Mouse (Mus musculus) midbrain, embryonic 10.5 days (tissue): ENCODE measurements around the gene Sds. TPM values are rescaled to one million over a fixed set of nuclear protein-coding genes. Genes with fewer than 3 reads are reported as not detected.

ENCODE experiments used
- DNase-seq: peaks from one replicate; pipeline ENCODE4 v3.0.0-alpha.2; 2017; ENCODE audit warnings: low spot score
- H3K27ac ChIP-seq: fragments of 300-500 bp; sonication (generic); replicated peaks from 2 replicates; pipeline ENCODE4 v1.5.1; 2016; ENCODE audit warnings: mild to moderate bottlenecking
- H3K27me3 ChIP-seq: fragments of 300-500 bp; sonication (generic); 2 replicates; pipeline ENCODE4 v1.6.1; 2016; ENCODE audit warnings: low read depth, mild to moderate bottlenecking; ENCODE audit not compliant: poor library complexity, severe bottlenecking
- H3K36me3 ChIP-seq: fragments of 300-500 bp; sonication (generic); 2 replicates; pipeline ENCODE4 v1.6.1; 2016; ENCODE audit warnings: mild to moderate bottlenecking, moderate library complexity
- H3K4me1 ChIP-seq: fragments of 300-500 bp; sonication (generic); 2 replicates; pipeline ENCODE4 v1.6.1; 2016
- H3K4me3 ChIP-seq: fragments of 300-500 bp; sonication (generic); 2 replicates; pipeline ENCODE4 v1.5.1; 2016; ENCODE audit warnings: mild to moderate bottlenecking, moderate library complexity
- H3K9me3 ChIP-seq: fragments of 300-500 bp; sonication (generic); replicated peaks from 2 replicates; pipeline ENCODE4 v1.6.1; 2016; ENCODE audit warnings: mild to moderate bottlenecking
- WGBS: fragments of 180-500 bp; shearing (Covaris S2); methylation state at CpG from one replicate; pipeline ENCODE4 v1.1.7; 2016; 5-methylcytosine and 5-hydroxymethylcytosine counted together
- polyA plus RNA-seq: library from polyadenylated mRNA; unstranded; fragments of >200 nt; fragmentation: Nextera tagmentation; extraction: Ambion mirVana; gene quantifications from 2 replicates; pipeline ENCODE4 v1.2.1, GENCODE M21; 2016

The Sds gene
- polyA plus RNA-seq, 1 experiment from 2014 or later: not detected

DNA sequence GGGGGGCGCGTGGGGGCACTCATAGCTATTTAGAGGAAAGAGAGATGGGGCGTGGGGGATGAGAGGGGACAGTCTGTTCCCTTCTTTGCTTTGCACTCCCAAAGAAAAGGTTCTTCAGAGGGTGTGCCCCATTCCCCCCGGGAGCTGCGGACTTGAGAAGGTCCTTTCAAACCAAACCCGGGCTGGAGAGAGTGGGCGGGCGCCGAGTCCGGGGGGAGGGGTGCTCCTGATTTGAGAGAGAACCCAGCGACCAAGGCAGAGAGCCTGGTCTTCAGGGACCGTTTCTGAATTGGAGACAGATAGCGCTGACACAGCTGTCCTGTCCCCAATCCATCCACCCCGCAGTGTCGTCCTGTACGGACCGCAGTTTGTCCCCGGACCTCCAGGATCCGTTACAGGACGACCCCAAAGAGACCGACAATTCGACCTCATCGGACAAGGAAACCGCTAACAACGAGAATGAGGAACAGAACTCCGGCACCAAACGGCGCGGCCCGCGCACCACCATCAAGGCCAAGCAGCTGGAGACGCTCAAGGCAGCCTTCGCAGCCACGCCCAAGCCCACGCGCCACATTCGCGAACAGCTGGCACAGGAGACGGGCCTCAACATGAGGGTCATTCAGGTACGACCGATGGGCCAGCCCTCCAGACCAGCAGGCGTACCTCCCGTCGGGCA is 41.2 kb upstream of the Sds start:
- H3K27me3 ChIP-seq: peaks cover 100% of the 10 kb centered on the region
- DNase-seq: peak; percentile 58
- WGBS: 0% methylated on average over 44 of the region's 44 CpGs
- H3K36me3 ChIP-seq: peaks cover 3% of the 10 kb centered on the region; the same call in 1 of the 2 replicates
- H3K9me3 ChIP-seq: no peaks in the 10 kb centered on the region
- peak overlapping the region; percentile 91 for H3K27ac ChIP-seq
- peak overlapping the region; percentile 59 for H3K4me3 ChIP-seq
- peaks cover 95% of the 10 kb centered on the region for H3K4me1 ChIP-seq

DNA sequence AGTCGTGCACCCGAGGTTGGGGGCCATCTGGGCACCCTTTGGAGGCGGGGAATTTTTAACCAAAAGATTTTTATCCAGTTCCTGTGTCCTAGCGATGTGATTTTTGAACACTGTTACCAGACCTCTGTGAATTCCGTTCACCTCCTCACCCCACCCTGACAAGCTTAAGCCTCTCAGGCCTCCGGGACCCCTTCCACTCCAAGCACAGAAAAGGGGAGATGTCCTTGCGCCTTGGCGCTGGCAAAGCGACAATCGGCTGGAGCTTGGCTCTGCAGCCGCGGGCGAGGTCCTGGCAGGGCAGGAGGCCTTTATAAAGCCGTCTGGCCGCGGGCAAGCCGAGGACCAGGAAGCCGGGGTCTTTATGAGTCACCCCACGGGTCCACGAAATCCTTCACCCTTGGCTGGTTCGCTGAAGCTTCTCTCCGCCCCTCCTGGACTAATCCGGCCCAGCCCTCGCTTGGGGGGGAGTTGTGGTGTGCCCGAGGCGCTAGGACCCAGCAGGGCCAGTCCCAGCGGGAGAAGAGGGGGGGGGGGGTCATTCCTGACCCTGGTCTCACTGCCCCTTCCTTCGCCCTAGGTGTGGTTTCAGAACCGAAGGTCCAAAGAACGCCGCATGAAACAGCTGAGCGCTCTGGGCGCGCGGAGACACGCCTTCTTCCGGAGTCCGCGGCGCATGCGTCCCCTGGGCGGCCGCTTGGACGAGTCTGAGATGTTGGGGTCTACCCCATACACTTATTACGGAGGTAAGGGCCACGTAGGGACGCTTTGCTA is 40.4 kb upstream of the Sds start:
- peak; percentile 84 for DNase-seq
- peak overlapping the region; percentile 59 for H3K4me3 ChIP-seq
- H3K27me3 ChIP-seq: peaks cover 100% of the 10 kb centered on the region
- peaks cover 95% of the 10 kb centered on the region for H3K4me1 ChIP-seq
- under 1% methylated on average over 47 of the region's 47 CpGs for WGBS
- H3K9me3 ChIP-seq: no peaks in the 10 kb centered on the region
- peaks cover 3% of the 10 kb centered on the region; the same call in 1 of the 2 replicates for H3K36me3 ChIP-seq
- H3K27ac ChIP-seq: peak overlapping the region; percentile 91

DNA sequence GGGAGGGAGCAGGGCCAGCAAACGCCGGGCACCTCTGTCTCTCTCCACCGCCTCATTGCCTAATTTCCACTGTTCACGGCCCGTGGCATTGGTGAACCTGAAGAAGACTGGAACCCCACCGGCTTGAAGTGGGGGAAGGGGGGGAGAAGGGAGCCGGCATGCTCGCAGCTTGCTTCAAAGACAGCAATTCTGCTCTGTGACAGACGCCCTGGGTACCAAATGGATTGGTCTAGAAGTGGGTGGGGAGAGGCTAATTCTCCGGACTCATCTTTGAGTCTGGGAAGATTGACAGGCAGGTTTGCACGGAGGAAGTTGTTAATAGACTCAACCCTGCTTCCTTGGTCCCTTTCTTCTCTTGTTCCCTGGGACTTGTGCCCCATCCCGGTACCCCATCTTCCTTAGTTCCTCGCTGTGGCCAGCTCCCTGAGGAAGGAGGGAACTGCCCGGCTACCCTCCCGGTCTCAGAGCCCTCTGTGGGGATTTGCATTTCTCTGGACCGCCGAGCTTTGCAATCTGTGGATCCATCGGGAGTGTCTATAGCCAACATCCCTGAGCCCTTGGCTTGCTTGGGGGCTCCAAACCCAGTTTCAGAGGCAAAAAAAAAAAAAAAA is 39.3 kb upstream of the Sds start:
- Histone ChIP-seq H3K4me3 (peak overlapping the region; percentile 59), H3K9me3 (no peaks in the 10 kb centered on the region), H3K27ac (peak overlapping the region; percentile 91), H3K36me3 (peaks cover 3% of the 10 kb centered on the region; the same call in 1 of the 2 replicates), H3K4me1 (peaks cover 84% of the 10 kb centered on the region), H3K27me3 (peaks cover 98% of the 10 kb centered on the region)
- WGBS: under 1% methylated on average over 18 of the region's 18 CpGs
- peak; percentile 56 for DNase-seq

- peak; percentile 50 for DNase-seq
These were observed 38.8 kb upstream of the Sds start for GRCm38 (mm10) chr5:120437539-120437938.

DNA sequence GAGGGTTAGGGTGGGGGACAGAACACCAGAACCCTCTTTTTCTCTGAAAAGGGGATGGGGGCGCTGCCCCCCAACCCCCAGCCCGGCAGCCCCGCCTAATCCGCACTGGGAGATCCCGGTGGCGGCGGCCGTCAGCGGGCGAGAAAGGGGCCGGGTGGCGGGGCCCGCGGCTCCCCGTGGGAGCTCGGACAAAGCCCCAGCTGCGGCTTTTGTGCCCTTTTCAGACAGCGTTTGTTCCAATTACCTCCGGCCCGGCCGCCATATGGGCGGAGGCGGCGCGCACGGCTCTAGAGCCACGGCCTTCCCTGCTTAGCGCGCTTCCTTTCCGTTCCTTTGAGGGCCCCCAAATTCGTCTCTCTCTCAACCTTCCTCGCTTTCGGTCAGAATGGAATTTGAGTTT is 38.3 kb upstream of the Sds start:
- DNase-seq: peak; percentile 74
- H3K9me3 ChIP-seq: no peaks in the 10 kb centered on the region
- WGBS: under 1% methylated on average over 33 of the region's 33 CpGs
- H3K27me3 ChIP-seq: peaks cover 98% of the 10 kb centered on the region
- peaks cover 3% of the 10 kb centered on the region; the same call in 1 of the 2 replicates for H3K36me3 ChIP-seq
- peaks cover 75% of the 10 kb centered on the region for H3K4me1 ChIP-seq
- peak overlapping the region; percentile 91 for H3K27ac ChIP-seq
- peak overlapping the region; percentile 59 for H3K4me3 ChIP-seq

More at GRCm38 (mm10) chr5:120437539-120437938, 38.8 kb upstream of the Sds start:
- Histone ChIP-seq H3K27ac (peak overlapping the region; percentile 91), H3K4me1 (peaks cover 78% of the 10 kb centered on the region), H3K9me3 (no peaks in the 10 kb centered on the region), H3K36me3 (peaks cover 3% of the 10 kb centered on the region; the same call in 1 of the 2 replicates), H3K4me3 (peak overlapping the region; percentile 59), H3K27me3 (peaks cover 98% of the 10 kb centered on the region)
- under 1% methylated on average over 17 of the region's 17 CpGs for WGBS

- 3% methylated on average over 13 of the region's 13 CpGs for WGBS
- no peaks in the 10 kb centered on the region for H3K9me3 ChIP-seq
- H3K27me3 ChIP-seq: peaks cover 98% of the 10 kb centered on the region
- H3K4me1 ChIP-seq: peaks cover 70% of the 10 kb centered on the region
- H3K36me3 ChIP-seq: peaks cover 3% of the 10 kb centered on the region; the same call in 1 of the 2 replicates
- peak; percentile 47 for DNase-seq
- H3K4me3 ChIP-seq: peak overlapping the region; percentile 59
- peak overlapping the region; percentile 91 for H3K27ac ChIP-seq
These were observed 37.9 kb upstream of the Sds start for GRCm38 (mm10) chr5:120438469-120438868.

DNA sequence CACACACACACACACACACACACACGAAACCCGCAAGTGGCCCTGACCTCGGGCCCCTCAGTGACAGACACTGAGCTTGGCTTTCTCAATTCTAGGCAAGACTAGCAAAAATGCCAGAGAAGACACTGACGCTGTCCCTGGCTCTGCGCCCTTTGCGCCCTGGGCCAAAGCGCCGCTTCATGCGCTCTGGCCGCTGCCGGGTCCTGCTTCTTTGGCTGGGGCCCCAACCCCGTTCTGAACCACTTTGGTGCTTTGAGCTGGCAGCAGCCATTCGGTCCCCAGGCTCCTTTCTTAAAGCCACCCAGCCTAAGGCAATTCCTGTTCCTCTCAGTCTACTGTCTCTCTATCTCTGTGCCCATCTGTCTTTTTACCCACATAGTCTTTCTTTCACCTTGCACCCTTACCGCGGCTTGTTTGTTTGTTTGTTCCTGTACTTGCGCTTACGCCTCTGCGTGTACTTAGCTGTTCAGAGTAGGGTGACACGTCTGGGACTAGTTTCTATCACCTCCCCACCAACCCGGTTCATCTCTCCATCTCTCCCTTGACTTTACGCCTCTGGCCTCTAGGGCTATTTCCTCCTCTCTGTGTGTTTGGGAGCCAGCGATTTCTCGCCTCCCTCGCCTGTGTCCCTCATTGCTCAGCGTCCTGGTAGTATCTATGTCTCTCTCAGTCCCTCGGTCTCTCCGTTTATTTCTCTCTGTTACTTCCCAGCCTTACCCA is 37.2 kb upstream of the Sds start:
- WGBS: 7% methylated on average over 27 of the region's 27 CpGs
- Histone ChIP-seq H3K27me3 (peaks cover 98% of the 10 kb centered on the region), H3K9me3 (no peaks in the 10 kb centered on the region), H3K27ac (peak overlapping the region; percentile 91), H3K4me3 (peak overlapping the region; percentile 59), H3K4me1 (peaks cover 63% of the 10 kb centered on the region), H3K36me3 (peaks cover 3% of the 10 kb centered on the region; the same call in 1 of the 2 replicates)
- DNase-seq: peak; percentile 54

GRCm38 (mm10) chr5:120439887-120440670 is 36.2 kb upstream of the Sds start:
- H3K9me3 ChIP-seq: no peaks in the 10 kb centered on the region
- H3K4me1 ChIP-seq: peaks cover 54% of the 10 kb centered on the region
- H3K4me3 ChIP-seq: peak overlapping the region; percentile 59
- H3K36me3 ChIP-seq: peaks cover 3% of the 10 kb centered on the region; the same call in 1 of the 2 replicates
- peak overlapping the region; percentile 91 for H3K27ac ChIP-seq
- DNase-seq: no peak
- WGBS: 8% methylated on average over 61 of the region's 61 CpGs
- peaks cover 98% of the 10 kb centered on the region for H3K27me3 ChIP-seq

DNA sequence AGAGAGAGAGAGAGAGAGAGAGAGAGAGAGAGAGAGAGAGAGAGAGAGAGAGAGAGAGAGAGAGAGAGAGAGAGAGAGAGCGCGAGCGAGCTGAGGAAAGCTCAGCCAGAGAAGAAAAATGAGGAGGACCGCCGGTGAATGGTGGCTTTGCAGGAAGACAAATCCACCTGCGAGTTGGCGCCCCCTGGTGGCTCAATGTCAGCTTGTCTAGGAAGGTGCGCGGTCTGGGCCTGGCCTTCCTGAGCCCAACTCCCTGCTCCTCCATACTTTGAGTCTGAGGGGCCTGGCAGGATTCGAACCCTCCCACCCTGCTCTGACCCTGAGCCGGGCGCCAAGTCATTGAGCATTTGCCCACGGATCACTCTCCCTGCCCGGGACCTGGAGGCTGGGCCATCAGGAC is 35.6 kb upstream of the Sds start:
- peak; percentile 94 for DNase-seq
- Histone ChIP-seq H3K27ac (peak overlapping the region; percentile 91; the same call in 1 of the 2 replicates), H3K4me1 (peaks cover 48% of the 10 kb centered on the region), H3K9me3 (no peaks in the 10 kb centered on the region), H3K27me3 (peaks cover 98% of the 10 kb centered on the region), H3K36me3 (peaks cover 3% of the 10 kb centered on the region; the same call in 1 of the 2 replicates), H3K4me3 (peak overlapping the region; percentile 59)
- 11% methylated on average over 14 of the region's 14 CpGs for WGBS

DNA sequence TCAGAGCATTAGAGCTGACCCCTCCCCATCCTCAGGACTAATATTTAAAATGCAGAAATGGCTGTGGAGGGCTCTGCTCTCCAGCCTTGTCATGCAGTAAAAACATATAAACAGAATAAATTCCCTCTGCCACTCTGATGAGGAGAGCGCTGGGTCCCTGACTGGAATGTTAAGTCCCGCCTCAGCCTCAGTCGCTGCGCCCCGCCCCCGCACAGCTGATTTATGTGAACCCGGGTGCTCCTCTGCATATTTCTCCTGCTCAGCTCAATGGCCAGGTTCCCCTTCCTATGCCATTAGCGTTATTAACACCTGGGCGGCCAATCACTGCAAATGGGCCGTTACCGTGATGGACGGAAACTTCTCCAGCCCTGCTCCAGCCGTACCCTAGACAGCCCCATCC is 29.0 kb upstream of the Sds start:
- Histone ChIP-seq H3K4me1 (no peaks in the 10 kb centered on the region), H3K27ac (no peak overlapping the region), H3K9me3 (0 out of 2 replicates have a peak, but pooled peaks cover 3% of the 10 kb centered on the region), H3K4me3 (no peak overlapping the region), H3K36me3 (no peaks in the 10 kb centered on the region), H3K27me3 (peaks cover 68% of the 10 kb centered on the region)
- no peak for DNase-seq
- 53% methylated on average over 13 of the region's 13 CpGs for WGBS

DNA sequence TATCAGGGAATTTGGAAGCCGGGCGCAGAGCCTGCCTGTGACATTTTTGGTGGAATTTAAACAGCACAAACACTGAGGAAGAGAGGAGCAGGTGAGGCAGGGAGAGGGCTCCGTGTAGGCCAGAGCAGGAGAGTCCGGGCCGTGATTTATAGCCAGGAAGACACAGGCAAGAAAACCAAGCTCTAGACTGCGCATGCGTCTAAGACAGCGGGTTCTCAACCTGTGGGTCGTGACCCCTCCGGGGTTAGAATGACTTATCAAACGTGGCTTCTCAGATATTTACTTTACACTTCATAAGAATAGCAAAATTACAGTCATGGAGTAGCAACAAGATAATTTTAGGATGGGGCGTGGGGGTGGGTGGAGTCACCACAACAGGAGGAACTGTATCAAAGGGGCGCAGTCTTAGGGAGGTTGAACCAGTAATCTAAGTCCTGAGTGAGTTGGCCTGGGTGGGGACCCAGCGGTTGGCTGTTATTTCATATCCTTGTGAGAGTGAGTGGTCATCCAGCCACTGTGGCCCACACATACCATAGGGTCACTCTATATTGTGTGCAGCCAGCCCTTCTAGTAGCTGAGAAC is 21.5 kb upstream of the Sds start:
- H3K27me3 ChIP-seq: peaks cover 77% of the 10 kb centered on the region
- no peak overlapping the region for H3K27ac ChIP-seq
- DNase-seq: no peak
- 78% methylated on average over 14 of the region's 14 CpGs for WGBS
- H3K4me3 ChIP-seq: no peak overlapping the region
- H3K36me3 ChIP-seq: no peaks in the 10 kb centered on the region
- H3K9me3 ChIP-seq: no peaks in the 10 kb centered on the region
- peaks cover 6% of the 10 kb centered on the region; the same call in 1 of the 2 replicates for H3K4me1 ChIP-seq
